Mouse (Mus musculus) liver, embryonic 13.5 days (tissue): ENCODE measurements at regions not wholly inside any gene's neighbourhood (a gene's known extent, or its start where the extent isn't known, plus 50 kb on each side); places are given as distances from the start of the nearest gene placed in this dataset.

Experiments
- ATAC-seq: fragments of 200-750 bp; cut with Nextera tagmentation; 2 replicates; pipeline ENCODE4 v1.8.0; 2017; ENCODE audit warnings: low read depth, mild to moderate bottlenecking, moderate number of reproducible peaks, moderate library complexity
- DNase-seq: peaks from one replicate; pipeline ENCODE4 v3.0.0; 2022
- H3K27ac ChIP-seq: fragments of 300-500 bp; sonication (generic); 2 replicates; pipeline ENCODE4 v1.5.1; 2015; ENCODE audit warnings: moderate library complexity, mild to moderate bottlenecking, inconsistent platforms
- H3K27me3 ChIP-seq: fragments of 300-500 bp; sonication (generic); 2 replicates; pipeline ENCODE4 v1.6.1; 2015; ENCODE audit warnings: mild to moderate bottlenecking, inconsistent platforms
- H3K36me3 ChIP-seq: fragments of 300-500 bp; sonication (generic); 2 replicates; pipeline ENCODE4 v1.6.1; 2015; ENCODE audit warnings: mild to moderate bottlenecking, inconsistent platforms
- H3K4me1 ChIP-seq: fragments of 300-500 bp; sonication (generic); replicated peaks from 2 replicates; pipeline ENCODE4 v1.6.1; 2015; ENCODE audit warnings: inconsistent platforms
- H3K4me2 ChIP-seq: fragments of 300-500 bp; sonication (generic); 2 replicates; pipeline ENCODE4 v1.6.1; 2015; ENCODE audit warnings: inconsistent platforms, mild to moderate bottlenecking, moderate library complexity
- H3K4me3 ChIP-seq: fragments of 300-500 bp; sonication (generic); replicated peaks from 2 replicates; pipeline ENCODE4 v1.5.1; 2015; ENCODE audit warnings: mild to moderate bottlenecking, inconsistent platforms
- H3K9ac ChIP-seq: fragments of 300-500 bp; sonication (generic); 2 replicates; pipeline ENCODE4 v1.6.1; 2015; ENCODE audit warnings: mild to moderate bottlenecking, inconsistent platforms
- H3K9me3 ChIP-seq: fragments of 300-500 bp; sonication (generic); replicated peaks from 2 replicates; pipeline ENCODE4 v1.6.1; 2016; ENCODE audit warnings: inconsistent platforms
- WGBS: fragments of 180-500 bp; shearing (Covaris S2); methylation state at CpG from one replicate; pipeline ENCODE4 v1.1.7; 2015; ENCODE audit not compliant: insufficient replicate concordance; 5-methylcytosine and 5-hydroxymethylcytosine counted together

DNA sequence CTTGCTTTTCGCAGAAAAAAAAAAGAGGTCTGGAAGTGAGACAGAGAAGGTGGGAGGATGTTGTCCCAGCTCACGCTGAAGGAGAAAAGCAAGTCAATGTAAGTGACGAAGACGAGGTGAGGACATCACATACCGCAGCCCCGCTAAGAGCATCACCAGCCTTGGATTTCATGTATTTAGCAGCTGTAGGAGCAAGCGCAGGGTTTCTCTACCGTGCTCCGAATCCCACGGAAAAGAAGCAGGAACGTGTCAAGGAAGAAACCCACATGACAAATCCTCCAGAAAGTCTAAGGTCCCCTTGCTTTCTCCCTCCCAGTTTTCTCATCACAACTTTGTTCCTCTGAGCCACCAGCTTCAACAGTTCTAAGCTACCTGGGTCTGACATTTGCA, 174.3 kb upstream of the Lef1 start:
- Histone ChIP-seq H3K9ac (no peak overlapping the region), H3K27ac (no peak overlapping the region), H3K36me3 (no peaks in the 10 kb centered on the region), H3K27me3 (no peaks in the 10 kb centered on the region), H3K9me3 (no peaks in the 10 kb centered on the region), H3K4me1 (no peaks in the 10 kb centered on the region), H3K4me3 (no peak overlapping the region), H3K4me2 (no peak overlapping the region)
- 62% methylated on average over 11 of the region's 11 CpGs for WGBS
- DNase-seq = no peak
- no peak for ATAC-seq

DNA sequence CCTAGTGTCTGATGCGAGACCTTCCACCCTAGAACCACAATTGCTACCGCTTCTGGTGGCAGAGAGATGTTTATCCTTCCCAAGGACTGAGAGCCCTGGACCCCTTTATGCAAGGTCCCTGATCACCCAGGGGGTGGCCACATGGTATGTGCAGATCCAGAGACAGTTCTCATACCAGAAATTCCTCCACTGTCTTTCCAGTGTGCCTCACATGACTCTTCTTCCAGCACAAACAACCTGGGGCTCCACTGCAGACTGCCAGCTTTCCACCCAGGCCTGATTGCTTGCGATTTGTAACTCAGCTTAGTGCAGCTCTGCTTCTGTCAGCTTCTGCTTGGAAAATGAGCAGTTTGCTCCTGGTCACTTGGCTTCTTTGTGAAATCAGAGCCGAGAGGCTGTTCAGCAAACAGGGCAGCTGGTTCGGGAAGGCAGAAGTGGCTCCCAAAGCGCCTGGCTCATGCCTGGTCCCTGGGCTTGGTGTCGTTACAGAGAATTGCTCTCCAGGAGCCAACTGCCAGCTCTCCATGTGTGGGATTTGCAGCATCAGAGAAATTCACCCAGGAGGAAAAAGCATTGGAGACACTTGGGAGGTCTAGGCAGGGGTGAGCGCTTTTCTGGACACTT, 174.9 kb upstream of the Lef1 start:
- no peak overlapping the region for H3K4me3 ChIP-seq
- H3K4me1 ChIP-seq = no peaks in the 10 kb centered on the region
- H3K27me3 ChIP-seq = no peaks in the 10 kb centered on the region
- H3K9ac ChIP-seq = no peak overlapping the region
- H3K9me3 ChIP-seq = no peaks in the 10 kb centered on the region
- 48% methylated on average over 8 of the region's 8 CpGs for WGBS
- H3K27ac ChIP-seq = no peak overlapping the region
- ATAC-seq = no peak
- no peaks in the 10 kb centered on the region for H3K36me3 ChIP-seq
- H3K4me2 ChIP-seq = no peak overlapping the region
- no peak for DNase-seq

DNA sequence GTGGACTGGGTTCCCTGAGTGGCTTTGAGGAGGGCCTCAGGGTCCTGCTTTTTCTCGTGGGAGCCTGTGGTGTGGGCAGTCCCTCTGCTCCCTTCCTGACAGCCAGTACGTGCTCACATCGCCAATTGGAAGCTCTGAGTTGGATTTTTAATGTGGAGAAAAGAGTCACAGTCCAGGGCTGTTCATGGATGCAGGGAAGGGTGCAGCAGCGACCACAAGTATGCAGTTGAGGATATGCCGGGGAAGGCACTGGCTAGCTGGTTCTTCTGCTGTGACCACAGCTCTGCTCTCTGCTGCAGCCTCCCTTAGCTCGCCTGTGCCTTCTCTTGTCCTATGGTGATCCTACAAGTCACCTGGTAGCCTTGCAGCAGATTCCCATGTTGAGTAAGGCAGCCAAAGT, 177.5 kb upstream of the Lef1 start:
- no peak for DNase-seq
- Histone ChIP-seq H3K9ac (no peak overlapping the region), H3K9me3 (no peaks in the 10 kb centered on the region), H3K27ac (no peak overlapping the region), H3K4me3 (no peak overlapping the region), H3K27me3 (no peaks in the 10 kb centered on the region), H3K4me1 (no peaks in the 10 kb centered on the region), H3K36me3 (no peaks in the 10 kb centered on the region), H3K4me2 (no peak overlapping the region)
- 48% methylated on average over 6 of the region's 6 CpGs for WGBS
- no peak for ATAC-seq

DNA sequence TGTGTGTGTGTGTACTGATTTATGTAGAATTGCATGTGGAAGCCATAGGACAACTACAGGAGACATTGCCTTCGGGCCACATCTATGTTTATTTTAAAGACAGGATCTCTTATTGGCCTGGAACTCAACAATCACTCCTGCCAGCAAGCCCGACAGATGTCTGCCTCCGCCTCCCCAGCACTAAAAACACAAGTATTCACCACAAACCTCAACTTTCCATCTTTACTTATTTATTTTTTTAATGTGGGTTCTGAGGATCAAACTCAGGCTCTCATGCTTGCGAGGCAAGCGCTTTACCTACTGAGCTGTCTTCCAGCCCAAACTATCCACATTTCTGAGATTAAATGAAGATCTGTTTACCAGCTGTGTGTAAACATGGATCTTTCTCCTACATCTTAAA, 178.0 kb upstream of the Lef1 start:
- H3K9me3 ChIP-seq = no peaks in the 10 kb centered on the region
- no peaks in the 10 kb centered on the region for H3K36me3 ChIP-seq
- no peak overlapping the region for H3K4me2 ChIP-seq
- no peaks in the 10 kb centered on the region for H3K4me1 ChIP-seq
- H3K4me3 ChIP-seq = no peak overlapping the region
- 71% methylated on average over 5 of the region's 5 CpGs for WGBS
- no peak for DNase-seq
- H3K27me3 ChIP-seq = no peaks in the 10 kb centered on the region
- H3K9ac ChIP-seq = no peak overlapping the region
- ATAC-seq = no peak
- no peak overlapping the region for H3K27ac ChIP-seq

DNA sequence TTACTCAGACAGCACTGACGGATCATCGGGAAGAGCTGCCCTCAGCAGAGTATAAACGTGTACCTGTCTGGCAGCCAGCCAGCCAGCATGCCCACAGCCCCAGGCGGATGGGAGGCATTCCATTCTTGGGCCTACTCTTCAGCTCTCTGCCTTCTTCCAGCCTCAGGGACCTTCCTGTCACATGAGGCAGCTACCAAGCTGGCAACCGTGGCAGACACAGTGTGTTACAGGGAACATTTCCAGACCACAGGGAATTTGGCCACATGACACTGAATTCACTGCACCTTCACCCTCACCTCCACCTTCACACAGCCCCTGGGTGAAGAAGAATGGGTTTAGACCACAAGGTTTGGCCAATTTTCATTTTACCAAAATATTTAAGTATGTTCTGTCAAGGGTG, 185.3 kb upstream of the Lef1 start:
- no peaks in the 10 kb centered on the region for H3K9me3 ChIP-seq
- no peak overlapping the region for H3K4me2 ChIP-seq
- DNase-seq = no peak
- no peaks in the 10 kb centered on the region for H3K36me3 ChIP-seq
- H3K4me3 ChIP-seq = no peak overlapping the region
- no peak overlapping the region for H3K27ac ChIP-seq
- no peaks in the 10 kb centered on the region for H3K27me3 ChIP-seq
- H3K4me1 ChIP-seq = no peaks in the 10 kb centered on the region
- no peak overlapping the region for H3K9ac ChIP-seq
- ATAC-seq = no peak
- 57% methylated on average over 5 of the region's 5 CpGs for WGBS

DNA sequence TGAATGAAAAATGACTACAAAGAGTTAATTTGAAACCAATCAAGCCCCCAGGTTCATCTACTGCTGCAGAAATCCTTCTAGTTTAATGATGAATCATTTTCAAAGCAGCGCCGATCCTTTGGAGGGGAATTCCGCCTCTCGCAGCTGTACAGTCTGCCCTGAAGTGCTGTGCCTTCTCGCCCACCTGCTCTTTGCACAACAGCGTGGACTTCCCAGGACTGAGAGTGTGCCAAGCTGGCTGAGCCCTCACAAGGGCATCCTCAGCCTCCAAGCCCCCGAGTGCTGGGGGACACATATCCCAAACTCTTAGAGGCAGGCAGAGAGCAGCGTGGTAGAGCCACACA, 186.7 kb upstream of the Lef1 start:
- 56% methylated on average over 8 of the region's 8 CpGs for WGBS
- H3K27me3 ChIP-seq = no peaks in the 10 kb centered on the region
- no peak for ATAC-seq
- no peaks in the 10 kb centered on the region for H3K36me3 ChIP-seq
- H3K4me3 ChIP-seq = no peak overlapping the region
- no peaks in the 10 kb centered on the region for H3K4me1 ChIP-seq
- H3K9ac ChIP-seq = no peak overlapping the region
- no peak overlapping the region for H3K27ac ChIP-seq
- H3K9me3 ChIP-seq = no peaks in the 10 kb centered on the region
- no peak overlapping the region for H3K4me2 ChIP-seq
- no peak for DNase-seq

DNA sequence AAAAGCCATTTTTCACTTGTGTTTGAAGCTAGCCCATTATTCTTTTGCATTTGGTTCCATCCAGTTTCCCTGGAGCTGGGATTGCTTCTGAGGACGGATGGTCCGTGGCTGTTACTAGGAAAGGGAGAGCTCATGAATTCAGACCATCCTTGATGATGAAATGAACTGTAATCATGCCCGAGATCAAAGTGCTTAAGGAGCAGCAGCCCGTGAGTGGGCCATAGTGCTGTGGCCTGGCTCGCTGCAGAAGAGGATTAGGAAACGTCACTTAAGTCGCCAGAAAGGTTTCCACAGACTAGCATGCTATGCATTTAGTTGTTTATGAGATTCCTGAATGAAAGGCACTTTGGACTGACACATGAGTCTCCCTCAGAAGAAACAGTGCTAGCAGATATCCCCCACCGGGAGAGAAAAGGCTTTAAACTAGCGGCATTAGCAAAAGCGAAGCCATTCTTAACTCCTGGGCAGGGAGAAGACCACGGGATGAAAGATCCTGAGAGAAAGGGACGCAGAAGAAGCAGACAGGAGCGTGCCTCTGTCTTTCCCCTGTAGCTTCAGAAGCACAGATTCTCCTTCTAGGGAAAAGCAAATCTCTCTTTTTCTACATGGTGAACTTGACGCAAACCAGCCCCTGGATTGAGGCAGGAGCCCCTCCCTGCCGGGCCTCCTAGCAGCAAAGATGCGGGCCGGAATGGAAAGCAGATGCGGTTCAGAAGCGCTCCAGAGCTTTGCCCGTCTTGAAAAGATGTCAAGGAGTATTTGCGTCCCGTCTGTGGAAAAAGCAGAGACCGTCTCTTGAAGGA, 187.3 kb upstream of the Lef1 start:
- H3K4me2 ChIP-seq = no peak overlapping the region
- DNase-seq (no peak), ATAC-seq (no peak)
- no peaks in the 10 kb centered on the region for H3K4me1 ChIP-seq
- 39% methylated on average over 23 of the region's 23 CpGs for WGBS
- no peaks in the 10 kb centered on the region for H3K36me3 ChIP-seq
- H3K9ac ChIP-seq = no peak overlapping the region
- H3K27ac ChIP-seq = no peak overlapping the region
- H3K4me3 ChIP-seq = no peak overlapping the region
- H3K27me3 ChIP-seq = no peaks in the 10 kb centered on the region
- H3K9me3 ChIP-seq = no peaks in the 10 kb centered on the region

DNA sequence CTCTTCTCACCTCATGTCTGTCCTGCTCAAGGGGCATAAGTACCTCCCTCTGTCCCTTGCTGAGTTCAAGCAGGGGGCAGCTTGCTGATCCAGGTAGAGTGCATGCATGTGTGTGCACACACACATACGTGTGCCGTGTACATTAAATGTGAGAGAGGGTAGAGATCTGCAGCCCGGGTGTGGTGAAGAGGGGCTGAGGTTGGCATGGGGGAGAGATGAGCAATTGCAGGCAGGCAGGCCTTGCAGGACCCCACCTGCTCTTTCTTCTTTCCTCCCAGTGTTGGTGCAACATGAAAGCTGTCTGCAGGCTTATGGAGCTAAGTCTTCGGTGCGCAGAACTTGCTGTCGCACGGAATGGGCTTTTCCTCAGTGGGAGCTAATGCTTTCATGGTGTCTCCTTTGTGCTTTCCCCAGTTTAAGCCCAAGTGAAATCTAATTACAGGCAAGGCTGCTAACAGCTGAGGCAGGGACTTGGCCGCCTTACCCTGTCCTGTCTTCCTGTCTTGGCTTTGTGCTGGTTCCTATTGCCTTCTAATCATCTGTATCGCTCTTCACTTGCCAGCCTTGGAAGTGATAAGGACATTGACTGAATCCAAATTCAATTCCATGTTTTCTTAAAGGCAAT, 188.5 kb upstream of the Lef1 start:
- H3K27ac ChIP-seq = no peak overlapping the region
- ATAC-seq = no peak
- no peaks in the 10 kb centered on the region for H3K36me3 ChIP-seq
- H3K27me3 ChIP-seq = no peaks in the 10 kb centered on the region
- no peaks in the 10 kb centered on the region for H3K4me1 ChIP-seq
- no peak overlapping the region for H3K9ac ChIP-seq
- H3K9me3 ChIP-seq = no peaks in the 10 kb centered on the region; the same call in 1 of the 2 replicates
- 86% methylated on average over 9 of the region's 9 CpGs for WGBS
- no peak for DNase-seq
- H3K4me2 ChIP-seq = no peak overlapping the region
- no peak overlapping the region for H3K4me3 ChIP-seq

DNA sequence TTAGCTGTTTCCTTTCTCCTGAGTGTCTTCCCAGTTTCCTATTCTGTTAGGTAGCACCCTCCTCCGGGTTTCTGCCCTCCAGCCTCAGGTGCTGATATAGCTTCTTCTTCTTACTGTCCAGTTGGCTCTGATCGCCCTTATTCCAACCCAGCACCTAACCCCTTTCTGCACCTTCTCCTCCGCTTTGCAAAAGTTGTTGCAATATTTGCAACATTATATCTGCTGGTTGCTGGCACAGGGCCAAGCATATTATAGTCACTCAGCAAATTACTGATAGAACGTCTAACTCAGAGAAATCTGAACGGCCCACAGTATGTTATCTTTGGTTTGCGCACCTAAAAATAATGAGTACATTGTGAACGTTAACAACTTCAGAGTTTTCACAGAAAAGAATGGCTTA, 183.6 kb upstream of the Rpl34 start:
- WGBS = 65% methylated on average over 7 of the region's 7 CpGs
- H3K4me3 ChIP-seq = no peak overlapping the region
- H3K9ac ChIP-seq = no peak overlapping the region
- DNase-seq = no peak
- no peaks in the 10 kb centered on the region for H3K27me3 ChIP-seq
- H3K27ac ChIP-seq = no peak overlapping the region
- no peaks in the 10 kb centered on the region for H3K4me1 ChIP-seq
- H3K9me3 ChIP-seq = no peaks in the 10 kb centered on the region; the same call in 1 of the 2 replicates
- ATAC-seq = no peak
- no peak overlapping the region for H3K4me2 ChIP-seq
- H3K36me3 ChIP-seq = no peaks in the 10 kb centered on the region

DNA sequence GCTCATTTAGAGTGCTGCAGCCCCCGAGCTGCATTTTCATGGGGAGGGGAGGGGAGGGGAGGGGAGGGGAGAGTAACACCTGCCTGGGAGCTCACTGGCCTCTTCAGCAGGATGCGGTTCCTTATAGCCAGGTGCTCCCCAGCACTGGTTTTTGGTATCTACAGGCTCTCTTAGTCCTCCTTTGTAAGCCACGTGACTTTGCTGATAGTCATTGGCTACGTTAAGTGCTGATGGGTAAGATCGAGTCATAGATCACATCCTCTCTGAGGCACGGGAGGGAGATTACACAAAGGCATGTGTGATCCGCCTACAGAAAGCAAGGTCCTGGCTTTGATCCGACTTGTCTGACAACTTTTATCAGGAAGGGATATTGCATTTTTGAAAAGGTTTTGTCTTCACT, 174.9 kb upstream of the Rpl34 start:
- H3K9ac ChIP-seq = no peak overlapping the region
- H3K9me3 ChIP-seq = no peaks in the 10 kb centered on the region
- H3K4me1 ChIP-seq = no peaks in the 10 kb centered on the region
- WGBS = 38% methylated on average over 8 of the region's 8 CpGs
- no peak for ATAC-seq
- H3K4me3 ChIP-seq = no peak overlapping the region
- no peak overlapping the region for H3K27ac ChIP-seq
- H3K4me2 ChIP-seq = no peak overlapping the region
- DNase-seq = no peak
- H3K27me3 ChIP-seq = no peaks in the 10 kb centered on the region
- no peaks in the 10 kb centered on the region for H3K36me3 ChIP-seq

DNA sequence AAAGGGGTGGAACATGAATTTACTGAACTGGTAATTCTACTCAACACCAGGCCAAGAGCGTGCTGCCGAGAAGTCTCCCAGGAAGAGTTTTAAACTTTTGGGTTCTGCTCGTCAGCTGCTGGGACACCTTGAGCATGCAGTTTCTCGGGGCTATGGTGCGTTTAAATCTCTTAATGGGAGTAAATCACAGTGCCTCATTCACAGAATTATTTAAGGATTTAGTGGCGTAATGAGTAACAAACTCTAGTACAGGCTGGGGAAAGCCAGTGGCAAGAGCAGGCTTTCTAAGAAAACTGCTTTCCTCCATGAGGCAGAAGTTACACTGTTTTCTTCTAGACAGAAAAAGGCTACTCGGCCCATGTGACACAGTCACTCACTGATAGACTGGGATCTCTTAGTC, 173.1 kb upstream of the Rpl34 start:
- Histone ChIP-seq H3K4me1 (no peaks in the 10 kb centered on the region), H3K4me2 (no peak overlapping the region), H3K27ac (no peak overlapping the region), H3K4me3 (no peak overlapping the region), H3K9ac (no peak overlapping the region), H3K36me3 (no peaks in the 10 kb centered on the region), H3K9me3 (no peaks in the 10 kb centered on the region), H3K27me3 (no peaks in the 10 kb centered on the region)
- WGBS = 70% methylated on average over 7 of the region's 7 CpGs
- ATAC-seq = no peak
- DNase-seq = no peak

DNA sequence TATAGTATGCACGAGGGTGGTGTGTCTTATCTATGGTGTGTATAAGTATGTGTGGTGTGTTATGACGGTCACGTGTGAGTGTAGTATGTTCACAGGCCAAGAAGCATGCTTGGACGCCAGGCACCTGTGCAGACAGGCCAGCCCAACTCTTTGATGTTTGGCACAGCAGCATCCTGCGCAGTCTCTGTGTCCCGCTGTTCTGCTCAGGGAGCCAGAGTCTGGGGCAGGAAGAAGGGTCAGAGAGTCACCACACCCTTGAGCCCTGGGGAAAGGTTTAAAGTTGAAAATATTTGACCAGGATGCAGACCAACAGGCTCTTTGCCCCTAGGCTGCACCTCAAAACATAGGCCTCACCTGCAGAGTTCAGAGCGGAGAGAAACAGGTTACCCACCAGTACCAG, 172.2 kb upstream of the Rpl34 start:
- no peaks in the 10 kb centered on the region for H3K27me3 ChIP-seq
- no peaks in the 10 kb centered on the region for H3K4me1 ChIP-seq
- WGBS = 80% methylated on average over 7 of the region's 7 CpGs
- H3K27ac ChIP-seq = no peak overlapping the region
- DNase-seq (no peak), ATAC-seq (no peak)
- H3K9me3 ChIP-seq = no peaks in the 10 kb centered on the region
- no peak overlapping the region for H3K4me3 ChIP-seq
- no peak overlapping the region for H3K4me2 ChIP-seq
- H3K9ac ChIP-seq = no peak overlapping the region
- no peaks in the 10 kb centered on the region for H3K36me3 ChIP-seq
